Mouse (Mus musculus) intestine, embryonic 14.5 days (tissue): ENCODE results near the gene Arhgef15. TPM values are rescaled to one million over a fixed set of nuclear protein-coding genes. Genes with fewer than 3 reads are reported as not detected.

ENCODE experiments used
- ATAC-seq: fragments of 200-750 bp; cut with Nextera tagmentation; replicated peaks from 2 replicates; pipeline ENCODE4 v1.8.0; 2017; ENCODE audit warnings: low read depth, moderate number of reproducible peaks, moderate TSS enrichment, moderate library complexity; ENCODE audit not compliant: low FRiP score, low TSS enrichment
- DNase-seq: peaks from one replicate; pipeline ENCODE4 v3.0.0-alpha.2; 2018; ENCODE audit warnings: low spot score
- H3K27ac ChIP-seq: fragments of 300-500 bp; sonication (generic); 2 replicates; pipeline ENCODE4 v1.5.1; 2014; ENCODE audit warnings: low read depth, mild to moderate bottlenecking, control low read depth
- H3K27me3 ChIP-seq: fragments of 300-500 bp; sonication (generic); replicated peaks from 2 replicates; pipeline ENCODE4 v1.6.1; 2014; ENCODE audit warnings: low read length, control low read depth; ENCODE audit not compliant: control insufficient read depth, insufficient read depth
- H3K36me3 ChIP-seq: fragments of 300-500 bp; sonication (generic); 2 replicates; pipeline ENCODE4 v1.6.1; 2014; ENCODE audit warnings: low read length, control low read depth; ENCODE audit not compliant: control insufficient read depth, insufficient read depth
- H3K4me1 ChIP-seq: fragments of 300-500 bp; sonication (generic); replicated peaks from 2 replicates; pipeline ENCODE4 v1.6.1; 2014; ENCODE audit warnings: low read length, control low read depth, mixed read lengths; ENCODE audit not compliant: control insufficient read depth, insufficient read depth
- H3K4me2 ChIP-seq: fragments of 300-500 bp; sonication (generic); 2 replicates; pipeline ENCODE4 v1.6.1; 2014; ENCODE audit warnings: low read length
- H3K4me3 ChIP-seq: fragments of 300-500 bp; sonication (generic); 2 replicates; pipeline ENCODE4 v1.5.1; 2014; ENCODE audit warnings: low read depth, low read length, control low read depth, mixed read lengths
- H3K9ac ChIP-seq: fragments of 300-500 bp; sonication (generic); 2 replicates; pipeline ENCODE4 v1.6.1; 2014; ENCODE audit warnings: mild to moderate bottlenecking, low read length
- H3K9me3 ChIP-seq: fragments of 300-500 bp; sonication (generic); 2 replicates; pipeline ENCODE4 v1.6.1; 2016; ENCODE audit warnings: low read length, control low read depth; ENCODE audit not compliant: control insufficient read depth
- WGBS: fragments of 180-500 bp; shearing (Covaris S2); extraction: QIAGEN DNeasy Blood & Tissue Kit; methylation state at CpG from one replicate; pipeline ENCODE4 v1.1.7; 2014; 5-methylcytosine and 5-hydroxymethylcytosine counted together
- polyA plus RNA-seq: library from polyadenylated mRNA; unstranded; fragments of >200 nt; fragmentation: Nextera tagmentation; extraction: Ambion mirVana; gene quantifications from 2 replicates; pipeline ENCODE4 v1.2.1, GENCODE M21; 2014

Arhgef15 gene
- polyA plus RNA-seq, 1 experiment from 2014 or later: 9.6 TPM

DNA sequence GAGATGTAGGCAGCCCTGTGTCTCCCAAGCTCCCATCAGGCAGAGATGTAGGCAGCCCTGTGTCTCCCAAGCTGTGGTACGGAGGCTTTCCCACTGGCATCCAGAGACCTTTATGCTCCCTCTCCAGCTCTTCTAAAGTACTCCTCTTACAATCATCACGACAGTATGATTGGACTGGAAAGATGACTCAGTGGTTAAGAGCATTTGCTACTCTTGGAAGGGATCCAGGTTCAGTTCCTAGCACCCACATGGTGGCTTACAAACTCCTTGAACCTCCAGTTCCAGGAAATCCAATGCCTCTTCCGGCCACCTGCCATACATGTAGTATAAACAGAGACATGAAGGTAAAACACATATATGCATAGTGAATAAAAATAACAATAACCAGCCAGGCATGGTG, 4.3 kb upstream of the Arhgef15 start:
- Histone ChIP-seq H3K27me3 (peaks cover 8% of the 10 kb centered on the region; the same call in 1 of the 2 replicates), H3K9me3 (no peaks in the 10 kb centered on the region), H3K4me2 (no peak overlapping the region), H3K4me3 (no peak overlapping the region), H3K4me1 (no peaks in the 10 kb centered on the region), H3K27ac (no peak overlapping the region), H3K9ac (no peak overlapping the region), H3K36me3 (no peaks in the 10 kb centered on the region)
- 73% methylated on average over 3 of the region's 3 CpGs for WGBS
- DNase-seq: no peak
- ATAC-seq: no peak

DNA sequence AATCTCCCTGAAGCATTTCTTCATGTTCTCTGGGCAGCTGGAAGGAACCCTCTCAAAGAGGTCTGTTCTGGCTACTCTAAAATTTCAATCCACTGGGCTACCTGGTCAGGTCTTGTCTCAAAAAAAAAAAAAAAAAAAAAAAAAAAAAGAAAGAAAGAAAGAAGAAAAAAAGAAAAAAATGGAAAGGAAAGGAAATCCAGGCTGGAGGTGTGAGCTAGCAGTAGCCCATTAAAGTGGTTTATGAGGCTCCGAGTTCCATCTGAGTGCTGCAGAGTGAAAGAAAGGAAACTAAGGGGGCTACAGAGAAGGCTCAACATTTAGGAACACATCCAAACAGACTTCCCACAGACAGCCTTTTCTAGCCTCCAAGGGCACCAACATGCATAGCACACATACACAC, 691 bp upstream of the Arhgef15 start:
- Histone ChIP-seq H3K36me3 (no peaks in the 10 kb centered on the region), H3K4me1 (peaks cover 4% of the 10 kb centered on the region; the same call in 1 of the 2 replicates), H3K4me2 (no peak overlapping the region), H3K9me3 (no peaks in the 10 kb centered on the region), H3K4me3 (no peak overlapping the region), H3K27me3 (peaks cover 37% of the 10 kb centered on the region), H3K9ac (no peak overlapping the region), H3K27ac (no peak overlapping the region)
- ATAC-seq: no peak
- no peak for DNase-seq
- WGBS: 89% methylated on average over 1 of the region's 1 CpGs

DNA sequence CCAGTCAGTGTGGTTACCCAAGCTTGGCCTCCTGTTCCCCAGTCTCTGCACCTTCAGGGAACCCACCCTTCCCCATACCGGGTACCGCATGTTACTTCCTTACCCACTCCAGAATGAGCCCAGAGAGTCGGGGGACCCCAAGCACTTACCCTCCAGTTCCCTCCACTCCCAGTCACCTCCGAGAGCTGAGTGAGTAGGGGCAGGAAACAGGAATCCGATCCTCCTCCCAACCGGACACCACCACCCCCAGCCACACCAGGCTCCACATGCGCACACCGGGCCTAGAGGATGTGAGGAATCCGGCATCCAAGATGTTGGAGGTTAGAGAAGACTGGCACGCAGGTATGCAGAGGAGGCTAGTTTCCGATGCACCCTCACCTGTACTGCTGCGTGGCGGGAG, 583 bp downstream of the Arhgef15 start:
- H3K4me3 ChIP-seq: peak overlapping the region; percentile 8; the same call in 1 of the 2 replicates
- H3K27ac ChIP-seq: no peak overlapping the region
- 34% methylated on average over 13 of the region's 13 CpGs for WGBS
- ATAC-seq: no peak
- H3K36me3 ChIP-seq: no peaks in the 10 kb centered on the region
- DNase-seq: no peak
- H3K27me3 ChIP-seq: peaks cover 41% of the 10 kb centered on the region
- 0 out of 2 replicates have a peak overlapping the region, but pooled peaks have one; percentile 13 for H3K4me2 ChIP-seq
- peaks cover 4% of the 10 kb centered on the region; the same call in 1 of the 2 replicates for H3K4me1 ChIP-seq
- no peak overlapping the region for H3K9ac ChIP-seq
- no peaks in the 10 kb centered on the region for H3K9me3 ChIP-seq

DNA sequence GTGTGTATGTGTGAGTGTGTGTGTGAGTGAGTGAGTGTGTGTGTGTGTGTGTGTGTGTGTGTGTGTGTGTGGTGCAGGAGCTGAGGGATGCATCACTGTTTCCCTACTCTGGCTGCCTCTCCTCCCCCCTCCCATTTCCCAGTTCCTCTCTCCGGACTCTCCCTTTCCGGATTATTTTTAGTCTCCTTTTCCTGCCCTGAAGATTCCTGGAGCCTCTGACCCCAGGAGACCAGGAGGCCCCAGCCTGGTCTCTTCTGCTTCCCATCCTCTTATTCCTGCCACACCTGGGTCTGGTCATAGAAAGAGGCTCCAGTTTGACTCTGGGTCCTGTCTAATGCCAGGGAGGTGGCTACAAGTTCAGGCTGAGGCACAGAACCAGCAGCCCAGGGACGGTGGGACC, 1.2 kb downstream of the Arhgef15 start:
- H3K36me3 ChIP-seq: no peaks in the 10 kb centered on the region
- peak overlapping the region; percentile 8; the same call in 1 of the 2 replicates for H3K4me3 ChIP-seq
- H3K4me2 ChIP-seq: peak overlapping the region; percentile 13; the same call in 1 of the 2 replicates
- H3K27ac ChIP-seq: no peak overlapping the region
- ATAC-seq (no peak), DNase-seq (no peak)
- H3K4me1 ChIP-seq: peaks cover 4% of the 10 kb centered on the region; the same call in 1 of the 2 replicates
- WGBS: 25% methylated on average over 1 of the region's 3 CpGs
- H3K27me3 ChIP-seq: peaks cover 42% of the 10 kb centered on the region
- H3K9me3 ChIP-seq: no peaks in the 10 kb centered on the region
- 0 out of 2 replicates have a peak overlapping the region, but pooled peaks have one; percentile 13 for H3K9ac ChIP-seq

DNA sequence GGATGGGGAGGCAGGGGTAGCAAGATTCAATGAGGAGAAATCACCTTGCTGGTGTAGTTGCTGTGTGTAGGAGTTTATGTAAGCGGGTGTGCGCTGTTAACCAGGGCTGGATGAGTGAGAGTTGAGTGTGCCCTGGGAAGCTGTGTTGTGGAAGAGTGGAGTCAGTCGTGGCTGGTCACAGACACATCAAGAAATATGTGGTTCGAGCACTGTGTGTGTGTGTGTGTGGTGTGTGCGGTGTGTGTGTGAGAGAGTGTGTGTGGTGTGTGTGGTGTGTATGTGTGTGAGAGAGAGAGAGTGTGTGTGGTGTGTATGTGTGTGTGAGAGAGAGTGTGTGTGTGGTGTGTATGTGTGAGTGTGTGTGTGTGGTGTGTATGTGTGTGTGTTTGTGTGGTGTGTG, 1.8 kb downstream of the Arhgef15 start:
- peak overlapping the region; percentile 50 for H3K4me2 ChIP-seq
- H3K27ac ChIP-seq: no peak overlapping the region
- no peak overlapping the region for H3K9ac ChIP-seq
- ATAC-seq: no peak
- H3K36me3 ChIP-seq: no peaks in the 10 kb centered on the region
- DNase-seq: no peak
- 60% methylated on average over 5 of the region's 5 CpGs for WGBS
- H3K9me3 ChIP-seq: no peaks in the 10 kb centered on the region
- H3K27me3 ChIP-seq: peaks cover 42% of the 10 kb centered on the region
- H3K4me1 ChIP-seq: peaks cover 4% of the 10 kb centered on the region; the same call in 1 of the 2 replicates
- no peak overlapping the region for H3K4me3 ChIP-seq

DNA sequence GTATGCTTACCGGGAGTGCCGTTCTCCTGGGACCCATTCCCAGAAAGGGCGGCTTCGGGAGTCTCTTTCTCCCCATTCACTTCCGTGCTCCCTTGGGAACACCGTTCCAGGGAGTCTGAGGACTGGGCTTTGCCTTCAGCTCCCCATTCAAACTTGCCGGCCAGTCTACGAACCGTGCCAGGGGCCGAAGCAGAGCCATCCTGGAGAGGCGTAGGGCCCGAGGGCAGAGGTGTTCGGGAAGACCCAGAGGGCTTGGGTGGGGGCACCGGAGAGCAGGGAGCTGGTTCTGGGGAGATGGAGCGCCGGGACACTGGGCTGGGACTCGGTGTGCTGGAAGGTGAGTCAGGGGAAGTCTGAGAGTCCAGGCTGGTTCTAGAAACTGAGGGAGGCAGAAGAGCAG, 2.9 kb downstream of the Arhgef15 start:
- Histone ChIP-seq H3K9me3 (no peaks in the 10 kb centered on the region), H3K27ac (no peak overlapping the region), H3K4me3 (peak overlapping the region; percentile 27), H3K9ac (peak overlapping the region; percentile 27; the same call in 1 of the 2 replicates), H3K4me2 (peak overlapping the region; percentile 50), H3K36me3 (no peaks in the 10 kb centered on the region), H3K4me1 (peaks cover 4% of the 10 kb centered on the region; the same call in 1 of the 2 replicates), H3K27me3 (peaks cover 42% of the 10 kb centered on the region)
- ATAC-seq (no peak), DNase-seq (peak; percentile 57)
- 4% methylated on average over 17 of the region's 17 CpGs for WGBS

DNA sequence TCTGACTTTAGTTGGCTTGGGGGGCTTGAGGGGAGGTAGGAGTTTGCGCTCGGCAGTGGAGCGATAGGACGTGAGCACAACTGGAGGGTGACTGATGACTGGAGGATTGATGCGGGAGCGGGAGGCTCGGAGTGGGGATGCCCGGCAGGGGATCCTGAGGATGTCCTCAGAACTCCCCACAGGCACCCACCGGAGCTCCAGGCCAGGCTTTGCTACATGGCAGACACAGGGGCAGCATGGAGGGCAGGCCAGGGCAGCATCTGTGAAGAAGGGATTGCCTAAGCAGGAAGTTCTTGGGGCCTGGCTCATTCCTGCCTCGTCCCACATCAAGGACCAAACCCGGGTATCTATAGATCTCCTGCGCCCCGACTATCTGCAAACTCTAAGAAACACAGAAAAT, 3.4 kb downstream of the Arhgef15 start:
- WGBS: 12% methylated on average over 13 of the region's 13 CpGs
- Histone ChIP-seq H3K27ac (no peak overlapping the region), H3K9ac (no peak overlapping the region; the same call in 1 of the 2 replicates)

DNA sequence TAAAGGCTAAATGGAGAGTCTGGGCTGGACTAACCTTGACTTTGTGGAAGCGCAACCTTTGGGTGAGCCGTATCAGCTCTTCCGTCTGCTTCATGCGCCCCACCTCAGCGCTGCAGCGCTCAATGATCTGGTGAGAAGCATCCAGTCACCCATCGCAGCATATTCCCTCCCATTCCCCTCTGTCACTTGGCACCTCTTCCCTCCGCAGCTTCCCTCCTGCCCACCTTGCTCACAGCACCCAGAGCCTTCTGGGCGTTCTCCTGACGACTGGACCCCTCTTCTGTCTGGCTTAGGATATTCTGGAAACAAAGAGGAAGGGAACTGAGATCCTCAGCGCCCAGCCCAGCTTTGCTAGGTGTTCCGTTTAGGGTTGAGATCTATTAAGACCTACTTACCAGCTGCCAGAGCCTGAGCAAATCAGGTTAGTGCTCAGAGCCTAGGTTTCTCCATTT, 9.7 kb downstream of the Arhgef15 start:
- Histone ChIP-seq H3K4me2 (peak overlapping the region; percentile 35), H3K9ac (no peak overlapping the region), H3K9me3 (no peaks in the 10 kb centered on the region), H3K4me3 (no peak overlapping the region), H3K4me1 (no peaks in the 10 kb centered on the region), H3K27me3 (peaks cover 4% of the 10 kb centered on the region), H3K36me3 (no peaks in the 10 kb centered on the region), H3K27ac (no peak overlapping the region)
- DNase-seq (no peak), ATAC-seq (no peak)
- 9% methylated on average over 11 of the region's 12 CpGs for WGBS

More for the DNA sequence above, 3.4 kb downstream of the Arhgef15 start:
- peaks cover 42% of the 10 kb centered on the region for H3K27me3 ChIP-seq
- H3K36me3 ChIP-seq: no peaks in the 10 kb centered on the region
- H3K4me1 ChIP-seq: peaks cover 4% of the 10 kb centered on the region; the same call in 1 of the 2 replicates
- DNase-seq (no peak), ATAC-seq (no peak)
- peak overlapping the region; percentile 50 for H3K4me2 ChIP-seq
- peak overlapping the region; percentile 27 for H3K4me3 ChIP-seq
- no peaks in the 10 kb centered on the region for H3K9me3 ChIP-seq

DNA sequence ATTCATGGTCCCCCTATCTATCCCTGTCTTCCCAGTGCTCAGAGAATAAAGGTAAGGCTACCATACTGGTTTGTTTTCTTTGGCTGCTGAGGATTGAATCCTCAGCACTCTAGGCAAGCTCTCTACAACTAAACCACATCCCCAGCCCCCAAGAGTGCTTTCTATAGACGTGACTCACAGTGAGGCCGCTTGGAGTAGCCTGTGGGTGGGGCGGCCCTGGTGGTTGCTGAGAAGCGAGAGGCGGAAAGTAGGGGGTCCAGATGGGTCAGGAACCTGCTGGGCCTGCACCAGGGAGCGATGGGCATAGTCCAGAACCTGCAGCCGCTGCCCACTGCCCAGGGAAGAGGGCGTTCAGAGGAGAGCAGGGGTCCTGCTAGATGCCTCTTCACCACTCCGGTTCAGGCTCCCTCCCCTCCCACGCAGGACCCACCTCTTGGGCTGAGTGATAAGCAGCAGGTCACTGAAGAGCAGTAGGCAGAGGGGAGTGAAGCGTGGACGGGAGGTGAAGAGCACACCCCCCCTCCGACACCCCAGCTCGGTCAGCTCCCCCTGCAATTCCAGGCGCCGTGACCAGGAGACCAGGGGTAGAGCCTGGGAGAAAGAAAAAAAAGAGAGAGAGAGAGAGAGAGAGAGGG, 10.4 kb downstream of the Arhgef15 start:
- Histone ChIP-seq H3K27me3 (peaks cover 3% of the 10 kb centered on the region), H3K9me3 (no peaks in the 10 kb centered on the region), H3K4me2 (peak overlapping the region; percentile 26; the same call in 1 of the 2 replicates), H3K4me1 (no peaks in the 10 kb centered on the region), H3K27ac (no peak overlapping the region), H3K4me3 (no peak overlapping the region), H3K36me3 (no peaks in the 10 kb centered on the region), H3K9ac (no peak overlapping the region)
- WGBS: 11% methylated on average over 16 of the region's 16 CpGs
- no peak for DNase-seq
- no peak for ATAC-seq
